Mouse (Mus musculus) bone marrow macrophage, adult 2 months (primary cell): ENCODE data around the gene BC037034.

ENCODE experiments used
- CTCF ChIP-seq: IDR thresholded peaks from 2 replicates; pipeline ENCODE4 v1.5.1; 2012; ENCODE audit warnings: low read depth, mild to moderate bottlenecking, low read length, moderate library complexity
- POLR2A ChIP-seq: IDR thresholded peaks from 2 replicates; pipeline ENCODE4 v1.6.1; 2012; ENCODE audit warnings: mild to moderate bottlenecking, low read depth, low read length, borderline replicate concordance

DNA sequence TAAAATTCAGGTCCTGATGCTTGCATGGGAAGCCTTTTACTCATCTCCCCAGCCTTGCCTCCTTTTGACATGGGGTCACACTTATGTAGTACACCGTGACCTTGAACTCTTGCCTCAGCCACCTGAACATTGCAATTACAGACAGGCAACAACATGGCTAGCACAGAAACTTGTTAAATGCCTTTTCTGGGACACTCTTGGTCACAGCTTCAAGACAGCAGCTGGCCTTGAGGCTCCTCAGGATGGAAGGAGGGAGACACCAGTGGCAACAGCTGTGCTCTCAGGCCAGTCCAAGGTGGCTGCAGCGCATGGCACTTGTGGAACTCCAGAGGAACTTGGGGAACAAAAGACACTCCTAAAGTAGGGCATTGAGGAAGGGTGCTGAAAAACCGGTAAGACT, 3.3 kb upstream of the BC037034 start:
- no peak for TF ChIP-seq POLR2A
- TF ChIP-seq CTCF = no peak
